Mouse (Mus musculus) liver, postnatal 0 days (tissue): ENCODE results near the gene Slc41a3.

Source experiments
- CTCF ChIP-seq: sonication (generic); IDR thresholded peaks from 2 replicates; pipeline ENCODE4 v1.5.1; 2016; ENCODE audit warnings: antibody characterized with exemption, low read depth
- EP300 ChIP-seq: IDR thresholded peaks from 2 replicates; pipeline ENCODE4 v1.6.1; 2016; ENCODE audit warnings: antibody characterized with exemption, low read depth, mild to moderate bottlenecking

GRCm38 (mm10) chr6:90695754-90696153 lies 91.2 kb downstream of the Slc41a3 start:
- no peak for TF ChIP-seq EP300
- no peak for TF ChIP-seq CTCF
